Mouse (Mus musculus) liver, adult 2 months (tissue): ENCODE results near the gene C2cd4a. TPM values are rescaled to one million over a fixed set of nuclear protein-coding genes. Genes with fewer than 3 reads are reported as not detected.
A peak's percentile ranks its signal among the peaks of the same experiment; 100 is the strongest.

Source experiments
- DNase-seq: peaks from one replicate; pipeline ENCODE4 v3.0.0-alpha.2; 2011; ENCODE audit warnings: low read depth, low spot score; ENCODE audit errors: extremely low read depth
- H3K27ac ChIP-seq: fragments of 200-500 bp; replicated peaks from 2 replicates; pipeline ENCODE4 v1.5.1; 2012; ENCODE audit warnings: low read depth, mild to moderate bottlenecking, control low read depth, inconsistent platforms, low read length; ENCODE audit not compliant: insufficient read depth
- H3K27me3 ChIP-seq: fragments of 200-500 bp; 2 replicates; pipeline ENCODE4 v1.6.1; 2012; ENCODE audit warnings: mild to moderate bottlenecking, moderate library complexity, low read length, inconsistent platforms; ENCODE audit not compliant: control insufficient read depth, insufficient read depth
- H3K36me3 ChIP-seq: fragments of 200-500 bp; 2 replicates; pipeline ENCODE4 v1.6.1; 2012; ENCODE audit warnings: low read length, inconsistent platforms; ENCODE audit not compliant: control insufficient read depth, insufficient read depth
- H3K4me1 ChIP-seq: fragments of 200-500 bp; 2 replicates; pipeline ENCODE4 v1.6.1; 2011; ENCODE audit warnings: low read length; ENCODE audit not compliant: control insufficient read depth, insufficient read depth
- H3K4me3 ChIP-seq: fragments of 200-500 bp; 2 replicates; pipeline ENCODE4 v1.5.1; 2011; ENCODE audit warnings: low read depth, mild to moderate bottlenecking, control low read depth, low read length, moderate library complexity; ENCODE audit not compliant: insufficient read depth
- H3K79me2 ChIP-seq: fragments of 200-500 bp; 2 replicates; pipeline ENCODE4 v1.6.1; 2012; ENCODE audit warnings: inconsistent platforms, mild to moderate bottlenecking, low read length, moderate library complexity; ENCODE audit not compliant: control insufficient read depth, insufficient read depth
- H3K9ac ChIP-seq: fragments of 200-500 bp; 2 replicates; pipeline ENCODE4 v1.6.1; 2012; ENCODE audit warnings: low read depth, mild to moderate bottlenecking, control low read depth, inconsistent platforms, low read length
- CTCF ChIP-seq: fragments of 200-500 bp; IDR thresholded peaks from 2 replicates; pipeline ENCODE4 v1.5.1; 2011; ENCODE audit warnings: low read depth, low read length, control low read depth
- POLR2A ChIP-seq: fragments of 200-500 bp; IDR thresholded peaks from 2 replicates; pipeline ENCODE4 v1.6.1; 2011; ENCODE audit warnings: low read length, control low read depth; ENCODE audit not compliant: insufficient read depth; ENCODE audit errors: extremely low read depth
- WGBS: fragments of 180-500 bp; shearing (Covaris S2); methylation state at CpG from one replicate; pipeline ENCODE4 v1.1.7; 2018; 5-methylcytosine and 5-hydroxymethylcytosine counted together
- polyA plus RNA-seq: library from polyadenylated mRNA; depleted of rRNA; stranded (reverse); fragments of >200 nt; gene quantifications from 2 replicates; pipeline ENCODE4 v1.2.3, GENCODE M21; 2012
- total RNA-seq: library from RNA; depleted of rRNA; stranded (reverse); fragments of >200 nt; gene quantifications from 2 replicates; pipeline ENCODE4 v1.2.3, GENCODE M21; 2014

The C2cd4a gene
- total and polyA plus RNA-seq, 2 experiments, result 0.07 TPM; not detected in 1

DNA sequence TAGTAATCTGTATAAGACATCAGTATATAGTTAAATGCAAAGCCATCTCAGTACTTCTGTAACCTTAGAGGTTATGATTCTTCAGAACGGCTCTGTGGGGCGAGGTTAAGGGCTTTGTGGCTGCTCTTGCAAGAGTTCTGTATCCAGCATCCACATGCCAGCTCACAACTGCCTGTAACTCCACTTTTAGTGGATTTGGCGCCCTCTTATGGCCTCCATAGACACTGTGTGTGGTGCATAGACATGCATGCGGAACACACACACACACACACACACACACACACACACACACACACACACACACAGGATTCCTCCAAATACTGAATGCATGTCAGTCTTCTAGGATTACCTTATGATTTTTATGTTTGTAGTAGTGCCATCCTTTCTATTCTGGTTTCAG lies 19.0 kb upstream of the C2cd4a start:
- Histone ChIP-seq H3K79me2 (peaks cover 25% of the 10 kb centered on the region), H3K4me1 (peaks cover 9% of the 10 kb centered on the region), H3K9ac (no peak overlapping the region), H3K36me3 (peaks cover 17% of the 10 kb centered on the region; the same call in 1 of the 2 replicates), H3K4me3 (no peak overlapping the region), H3K27me3 (no peaks in the 10 kb centered on the region), H3K27ac (no peak overlapping the region)
- TF ChIP-seq POLR2A (no peak), CTCF (peak; percentile 62)
- WGBS, result 90% methylated on average over 4 of the region's 4 CpGs
- peak; percentile 54 for DNase-seq

DNA sequence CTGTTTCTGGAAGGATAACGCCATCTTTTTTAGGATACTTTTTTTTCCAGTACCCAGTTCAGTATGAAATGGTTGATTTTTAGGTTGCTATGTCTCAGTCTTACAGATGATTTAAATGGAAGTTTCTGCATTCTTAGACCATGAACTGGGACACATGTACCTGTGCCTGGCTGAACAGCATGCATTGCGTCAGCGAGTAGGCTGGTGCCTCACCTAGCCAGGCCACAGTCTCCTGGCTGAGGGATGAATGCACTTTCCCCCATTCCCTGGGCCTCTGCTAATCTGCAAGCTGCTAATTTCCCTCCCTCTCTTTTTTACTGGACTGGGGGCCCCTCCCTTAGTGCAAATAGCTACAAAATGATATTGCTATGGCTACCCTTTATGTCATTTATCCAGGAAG lies 17.7 kb upstream of the C2cd4a start:
- Histone ChIP-seq H3K27me3 (no peaks in the 10 kb centered on the region), H3K4me3 (no peak overlapping the region), H3K27ac (no peak overlapping the region), H3K36me3 (peaks cover 11% of the 10 kb centered on the region; the same call in 1 of the 2 replicates), H3K4me1 (peaks cover 14% of the 10 kb centered on the region), H3K9ac (no peak overlapping the region), H3K79me2 (peaks cover 28% of the 10 kb centered on the region)
- TF ChIP-seq CTCF (no peak), POLR2A (no peak)
- 44% methylated on average over 3 of the region's 3 CpGs for WGBS
- peak; percentile 73 for DNase-seq

DNA sequence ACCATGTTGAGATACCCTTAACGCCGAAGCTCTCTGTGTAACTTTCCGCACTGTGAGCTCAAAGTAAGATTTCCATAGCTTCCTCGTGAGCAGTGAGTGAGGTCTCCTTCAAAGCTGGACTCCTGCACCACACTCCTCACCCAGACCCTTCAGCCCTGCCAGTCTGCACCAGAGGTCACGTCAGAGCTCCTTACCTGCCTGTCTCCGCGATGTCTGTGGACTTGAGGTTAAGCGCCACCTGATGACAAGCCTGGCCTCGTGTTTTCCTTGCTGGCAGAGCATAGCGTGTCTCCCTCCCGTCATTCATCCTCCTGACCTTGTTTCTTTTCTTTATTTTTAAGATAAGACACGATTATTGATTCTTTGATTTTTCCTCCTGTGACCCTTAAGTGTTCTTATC lies 17.3 kb upstream of the C2cd4a start:
- H3K79me2 ChIP-seq, result peaks cover 28% of the 10 kb centered on the region
- H3K27ac ChIP-seq, result no peak overlapping the region
- no peaks in the 10 kb centered on the region for H3K27me3 ChIP-seq
- H3K9ac ChIP-seq, result no peak overlapping the region
- peak; percentile 33 for DNase-seq
- H3K4me1 ChIP-seq, result peaks cover 18% of the 10 kb centered on the region
- TF ChIP-seq CTCF (no peak), POLR2A (no peak)
- H3K36me3 ChIP-seq, result peaks cover 9% of the 10 kb centered on the region; the same call in 1 of the 2 replicates
- no peak overlapping the region for H3K4me3 ChIP-seq
- WGBS, result 61% methylated on average over 12 of the region's 12 CpGs

DNA sequence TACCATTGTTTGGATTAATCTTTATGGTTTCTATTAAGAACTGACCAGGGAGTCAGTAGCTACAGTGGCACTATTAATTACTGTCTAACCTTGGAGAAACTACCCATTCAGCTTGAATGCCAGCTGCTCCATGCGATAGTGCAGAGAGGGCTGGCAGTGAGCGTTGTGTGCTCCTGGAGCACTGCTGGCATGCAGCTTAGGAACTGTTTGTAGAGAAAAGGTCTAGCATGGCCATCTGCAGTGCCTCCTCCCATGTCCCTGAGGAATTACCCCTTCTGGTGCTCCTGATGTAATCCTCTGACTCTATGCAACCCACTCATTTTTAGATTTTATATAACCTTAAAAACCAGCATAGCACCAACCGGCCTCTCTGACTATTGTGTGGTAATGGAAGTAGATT lies 15.5 kb upstream of the C2cd4a start:
- TF ChIP-seq CTCF, result no peak
- TF ChIP-seq POLR2A, result no peak
- no peak overlapping the region for H3K4me3 ChIP-seq
- peaks cover 21% of the 10 kb centered on the region for H3K4me1 ChIP-seq
- peak; percentile 60 for DNase-seq
- WGBS, result 41% methylated on average over 3 of the region's 3 CpGs
- H3K27ac ChIP-seq, result no peak overlapping the region
- peaks cover 28% of the 10 kb centered on the region for H3K79me2 ChIP-seq
- H3K9ac ChIP-seq, result no peak overlapping the region
- H3K36me3 ChIP-seq, result no peaks in the 10 kb centered on the region
- no peaks in the 10 kb centered on the region for H3K27me3 ChIP-seq

DNA sequence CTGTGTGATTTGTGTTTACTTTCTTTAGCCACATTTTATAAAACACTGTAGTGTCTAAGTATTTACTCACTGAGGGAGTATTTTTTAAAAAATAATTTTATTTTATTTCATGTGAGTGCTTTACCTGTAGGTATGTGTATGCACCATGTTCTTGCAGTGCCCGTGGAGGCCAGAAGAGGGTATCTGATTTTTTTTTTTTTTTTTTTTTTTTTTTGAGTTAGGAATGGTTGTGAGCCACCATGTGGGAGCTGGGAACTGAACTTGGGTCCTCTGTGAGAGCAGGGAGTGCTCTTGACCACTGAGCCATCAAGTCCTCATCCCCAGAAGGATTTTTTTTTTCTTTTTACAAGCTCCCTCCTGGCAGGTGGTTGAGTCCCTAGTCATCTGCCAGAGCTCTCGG lies 14.0 kb upstream of the C2cd4a start:
- H3K36me3 ChIP-seq, result no peaks in the 10 kb centered on the region
- peaks cover 25% of the 10 kb centered on the region for H3K79me2 ChIP-seq
- H3K27me3 ChIP-seq, result no peaks in the 10 kb centered on the region
- 82% methylated on average over 2 of the region's 2 CpGs for WGBS
- H3K27ac ChIP-seq, result no peak overlapping the region
- no peak for DNase-seq
- no peak overlapping the region for H3K9ac ChIP-seq
- peaks cover 25% of the 10 kb centered on the region for H3K4me1 ChIP-seq
- TF ChIP-seq POLR2A (no peak), CTCF (no peak)
- H3K4me3 ChIP-seq, result no peak overlapping the region

DNA sequence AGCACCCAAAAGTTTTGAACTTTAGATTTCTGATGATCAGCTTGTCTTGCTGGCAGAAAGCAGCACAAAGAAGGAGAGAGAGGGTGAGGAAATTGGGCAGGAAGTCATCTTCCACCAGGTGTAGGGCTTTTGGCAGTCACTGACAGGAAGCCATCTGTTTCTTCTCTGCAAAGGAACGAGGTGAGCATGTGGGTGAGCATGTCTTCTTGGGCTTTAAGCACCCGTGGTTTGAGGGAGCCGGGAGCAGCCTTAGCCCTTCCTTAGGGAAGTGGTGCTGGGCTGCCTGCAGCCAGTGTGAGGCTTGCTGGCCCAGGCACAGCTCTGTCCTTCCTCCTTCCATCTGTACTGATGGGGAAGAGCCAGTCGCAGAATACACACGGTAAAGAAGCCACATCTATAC lies 13.5 kb upstream of the C2cd4a start:
- Histone ChIP-seq H3K9ac (no peak overlapping the region), H3K4me1 (peaks cover 26% of the 10 kb centered on the region), H3K36me3 (no peaks in the 10 kb centered on the region), H3K27ac (no peak overlapping the region), H3K79me2 (peaks cover 22% of the 10 kb centered on the region; the same call in 1 of the 2 replicates), H3K27me3 (no peaks in the 10 kb centered on the region), H3K4me3 (no peak overlapping the region)
- DNase-seq, result no peak
- TF ChIP-seq CTCF (no peak), POLR2A (no peak)
- WGBS, result 67% methylated on average over 5 of the region's 5 CpGs
